Mouse (Mus musculus) midbrain, embryonic 11.5 days (tissue): ENCODE measurements around the gene Ermap. TPM values are rescaled to one million over a fixed set of nuclear protein-coding genes. Genes with fewer than 3 reads are reported as not detected.

Experiments
- ATAC-seq: fragments of 200-750 bp; cut with Nextera tagmentation; 2 replicates; pipeline ENCODE4 v1.8.0; 2017; ENCODE audit warnings: moderate TSS enrichment, moderate library complexity; ENCODE audit not compliant: low FRiP score
- DNase-seq: peaks from one replicate; pipeline ENCODE4 v3.0.0; 2015; ENCODE audit warnings: low spot score; ENCODE audit errors: missing footprints
- H3K27ac ChIP-seq: fragments of 300-500 bp; sonication (generic); 2 replicates; pipeline ENCODE4 v1.5.1; 2014; ENCODE audit warnings: low read depth, low read length
- H3K27me3 ChIP-seq: fragments of 300-500 bp; sonication (generic); 2 replicates; pipeline ENCODE4 v1.6.1; 2014; ENCODE audit warnings: mild to moderate bottlenecking, low read length, moderate library complexity, mixed read lengths; ENCODE audit not compliant: control insufficient read depth, insufficient read depth
- H3K36me3 ChIP-seq: fragments of 300-500 bp; sonication (generic); 2 replicates; pipeline ENCODE4 v1.6.1; 2014; ENCODE audit warnings: mild to moderate bottlenecking, low read length, moderate library complexity, mixed read lengths; ENCODE audit not compliant: control insufficient read depth, insufficient read depth
- H3K4me1 ChIP-seq: fragments of 300-500 bp; sonication (generic); 2 replicates; pipeline ENCODE4 v1.6.1; 2014; ENCODE audit warnings: low read length; ENCODE audit not compliant: control insufficient read depth, insufficient read depth
- H3K4me2 ChIP-seq: fragments of 300-500 bp; sonication (generic); 2 replicates; pipeline ENCODE4 v1.6.1; 2014; ENCODE audit warnings: mild to moderate bottlenecking, moderate library complexity
- H3K4me3 ChIP-seq: fragments of 300-500 bp; sonication (generic); 2 replicates; pipeline ENCODE4 v1.5.1; 2014; ENCODE audit warnings: low read depth, low read length
- H3K9ac ChIP-seq: fragments of 300-500 bp; sonication (generic); 2 replicates; pipeline ENCODE4 v1.6.1; 2014; ENCODE audit warnings: low read length
- H3K9me3 ChIP-seq: fragments of 300-500 bp; sonication (generic); 2 replicates; pipeline ENCODE4 v1.6.1; 2016; ENCODE audit warnings: low read length; ENCODE audit not compliant: control insufficient read depth
- WGBS: fragments of 180-500 bp; shearing (Covaris S2); extraction: QIAGEN DNeasy Blood & Tissue Kit; methylation state at CpG from one replicate; pipeline ENCODE4 v1.1.7; 2014; 5-methylcytosine and 5-hydroxymethylcytosine counted together
- polyA plus RNA-seq: library from polyadenylated mRNA; unstranded; fragments of >200 nt; fragmentation: Nextera tagmentation; extraction: Ambion mirVana; gene quantifications from 2 replicates; pipeline ENCODE4 v1.2.1, GENCODE M21; 2014

Gene Ermap
- polyA plus RNA-seq, 1 experiment from 2014 or later = 7.7 TPM

- WGBS = 92% methylated on average over 3 of the region's 3 CpGs
- Histone ChIP-seq H3K9me3 (no peaks in the 10 kb centered on the region), H3K9ac (no peak overlapping the region), H3K27ac (no peak overlapping the region), H3K27me3 (no peaks in the 10 kb centered on the region), H3K36me3 (peaks cover 9% of the 10 kb centered on the region; the same call in 1 of the 2 replicates), H3K4me1 (no peaks in the 10 kb centered on the region), H3K4me2 (no peak overlapping the region), H3K4me3 (no peak overlapping the region)
- ATAC-seq = no peak
- no peak for DNase-seq
Measured at GRCm38 (mm10) chr4:119224534-119224933, 34.7 kb upstream of the Ermap start.

GRCm38 (mm10) chr4:119223696-119224095 is 33.9 kb upstream of the Ermap start:
- H3K27me3 ChIP-seq = no peaks in the 10 kb centered on the region
- no peak overlapping the region for H3K9ac ChIP-seq
- H3K4me2 ChIP-seq = no peak overlapping the region
- peak; percentile 90 for DNase-seq
- H3K4me1 ChIP-seq = no peaks in the 10 kb centered on the region
- WGBS = 90% methylated on average over 1 of the region's 1 CpGs
- peak; percentile 49; the same call in 1 of the 2 replicates for ATAC-seq
- H3K9me3 ChIP-seq = no peaks in the 10 kb centered on the region
- H3K27ac ChIP-seq = no peak overlapping the region
- H3K36me3 ChIP-seq = peaks cover 9% of the 10 kb centered on the region; the same call in 1 of the 2 replicates
- H3K4me3 ChIP-seq = no peak overlapping the region

GRCm38 (mm10) chr4:119218169-119218568 is 28.4 kb upstream of the Ermap start, which contains the start of gene Tmem269:
Tmem269 (minus strand) TSS chr4:119218217.
- WGBS = 13% methylated on average over 11 of the region's 11 CpGs
- H3K9ac ChIP-seq = peak within 1 kb of the TSS; percentile 1; the same call in 1 of the 2 replicates
- H3K9me3 ChIP-seq = no peaks in the 10 kb centered on the region
- no peaks in the 10 kb centered on the region for H3K36me3 ChIP-seq
- DNase-seq = no peak
- no peak for ATAC-seq
- H3K27me3 ChIP-seq = no peaks in the 10 kb centered on the region
- 0 out of 2 replicates have a peak, but pooled peaks cover 2% of the 10 kb centered on the region for H3K4me1 ChIP-seq
- H3K27ac ChIP-seq = no peak within 1 kb of the TSS
- H3K4me2 ChIP-seq = no peak within 1 kb of the TSS
- no peak within 1 kb of the TSS for H3K4me3 ChIP-seq

- no peak for DNase-seq
- no peak overlapping the region for H3K4me2 ChIP-seq
- H3K27ac ChIP-seq = no peak overlapping the region
- H3K9me3 ChIP-seq = no peaks in the 10 kb centered on the region
- WGBS = 78% methylated on average over 8 of the region's 8 CpGs
- H3K36me3 ChIP-seq = no peaks in the 10 kb centered on the region
- no peak overlapping the region for H3K9ac ChIP-seq
- ATAC-seq = no peak
- H3K4me3 ChIP-seq = no peak overlapping the region
- H3K27me3 ChIP-seq = no peaks in the 10 kb centered on the region
- 0 out of 2 replicates have a peak, but pooled peaks cover 2% of the 10 kb centered on the region for H3K4me1 ChIP-seq
Measured at GRCm38 (mm10) chr4:119216667-119217066, 26.9 kb upstream of the Ermap start.

- no peaks in the 10 kb centered on the region for H3K4me1 ChIP-seq
- H3K9ac ChIP-seq = no peak overlapping the region
- H3K9me3 ChIP-seq = no peaks in the 10 kb centered on the region
- H3K4me2 ChIP-seq = no peak overlapping the region
- H3K36me3 ChIP-seq = no peaks in the 10 kb centered on the region
- no peaks in the 10 kb centered on the region for H3K27me3 ChIP-seq
- DNase-seq (peak; percentile 94), ATAC-seq (peak; percentile 59)
- H3K4me3 ChIP-seq = no peak overlapping the region
- WGBS = 17% methylated on average over 8 of the region's 8 CpGs
- no peak overlapping the region for H3K27ac ChIP-seq
Measured at GRCm38 (mm10) chr4:119204672-119205071, 14.9 kb upstream of the Ermap start.

- Histone ChIP-seq H3K27me3 (no peaks in the 10 kb centered on the region), H3K36me3 (no peaks in the 10 kb centered on the region), H3K4me3 (no peak overlapping the region), H3K9me3 (no peaks in the 10 kb centered on the region), H3K9ac (no peak overlapping the region), H3K4me2 (no peak overlapping the region), H3K4me1 (peaks cover 11% of the 10 kb centered on the region), H3K27ac (no peak overlapping the region)
- DNase-seq = no peak
- ATAC-seq = no peak
- 92% methylated on average over 6 of the region's 6 CpGs for WGBS
Measured at GRCm38 (mm10) chr4:119198105-119198504, 8.3 kb upstream of the Ermap start.

DNA sequence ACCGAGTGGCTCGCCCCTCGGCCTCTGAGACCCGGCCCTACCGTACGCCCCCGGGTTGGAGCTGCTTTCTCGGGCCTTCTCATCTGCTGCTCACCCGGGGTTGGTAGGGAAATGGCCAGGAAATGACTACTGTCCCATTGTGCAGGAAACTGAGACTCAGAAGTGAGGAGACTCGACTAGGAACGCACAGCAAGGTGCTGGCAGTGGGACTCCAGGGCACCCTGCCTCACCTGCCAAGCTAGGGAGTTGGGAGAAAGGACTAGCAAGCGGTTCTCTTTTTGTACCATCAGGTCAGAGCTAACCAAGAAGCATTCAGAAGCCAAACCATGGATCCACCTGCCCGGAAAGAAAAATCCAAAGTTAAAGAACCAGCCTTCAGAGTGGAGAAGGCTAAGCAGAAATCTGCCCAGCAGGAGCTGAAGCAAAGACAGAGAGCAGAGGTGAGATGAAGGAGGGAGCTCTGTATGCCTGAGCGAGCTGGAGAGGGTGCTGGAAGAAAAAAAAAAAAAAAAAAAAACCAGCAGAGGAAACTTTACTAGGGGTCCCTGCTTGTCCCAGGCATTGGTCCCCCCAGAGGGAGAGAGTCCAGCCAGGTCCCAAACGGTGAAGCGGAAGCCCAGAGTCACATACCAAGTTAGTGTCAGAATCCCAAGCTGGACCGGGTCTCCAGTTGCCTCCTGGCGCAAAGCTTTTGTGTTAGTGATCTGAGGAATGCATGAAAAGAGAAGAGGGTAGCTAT is 5.9 kb upstream of the Ermap start:
- peak overlapping the region; percentile 40; the same call in 1 of the 2 replicates for H3K27ac ChIP-seq
- H3K27me3 ChIP-seq = no peaks in the 10 kb centered on the region
- H3K4me2 ChIP-seq = peak overlapping the region; percentile 72
- ATAC-seq (no peak; the same call in 1 of the 2 replicates), DNase-seq (peak; percentile 89)
- H3K4me1 ChIP-seq = peaks cover 11% of the 10 kb centered on the region
- peak overlapping the region; percentile 81 for H3K4me3 ChIP-seq
- peak overlapping the region; percentile 84 for H3K9ac ChIP-seq
- WGBS = 7% methylated on average over 18 of the region's 18 CpGs
- H3K36me3 ChIP-seq = no peaks in the 10 kb centered on the region
- H3K9me3 ChIP-seq = no peaks in the 10 kb centered on the region

DNA sequence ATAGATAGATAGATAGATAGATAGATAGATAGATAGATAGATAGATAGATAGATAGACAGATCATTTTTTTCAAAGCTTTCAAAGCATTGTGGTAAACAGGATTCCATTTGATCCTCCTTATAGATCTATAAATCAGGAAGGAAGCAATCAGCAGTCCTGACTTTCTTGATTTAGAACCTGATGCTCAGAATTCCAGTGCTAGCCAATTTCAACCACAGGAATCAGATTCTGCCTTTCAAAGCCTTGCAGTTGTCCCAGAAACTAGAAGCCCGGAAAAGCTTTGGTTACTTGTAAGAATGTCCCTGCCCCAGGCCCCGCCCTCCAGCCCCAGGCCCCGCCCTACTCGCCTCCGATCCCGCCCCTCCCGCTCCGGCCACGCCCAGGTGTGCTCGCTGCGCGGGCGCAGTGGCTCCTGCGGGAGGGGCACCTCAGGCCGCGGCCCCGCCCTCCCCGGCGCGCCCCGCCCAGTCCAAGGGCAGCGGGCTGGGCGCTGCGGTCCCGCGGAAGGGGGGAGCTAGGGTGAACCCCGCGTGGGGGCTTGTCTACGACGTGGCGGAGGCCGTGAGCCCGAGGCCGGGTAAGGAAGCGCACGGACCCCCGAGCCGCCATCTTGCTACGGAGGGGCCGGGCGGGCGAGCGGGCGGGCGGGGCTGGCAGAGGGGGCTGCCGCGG is 5.2 kb upstream of the Ermap start, which contains the start of gene Svbp:
Gene Svbp (plus strand): TSS at position 398 of the 673 bp plus-strand sequence.
- ATAC-seq (peak; percentile 93), DNase-seq (peak; percentile 99)
- no peaks in the 10 kb centered on the region for H3K27me3 ChIP-seq
- WGBS = under 1% methylated on average over 47 of the region's 47 CpGs
- H3K36me3 ChIP-seq = no peaks in the 10 kb centered on the region
- H3K9ac ChIP-seq = peak within 1 kb of the TSS; percentile 84
- H3K9me3 ChIP-seq = no peaks in the 10 kb centered on the region
- peak within 1 kb of the TSS; percentile 81 for H3K4me3 ChIP-seq
- peak within 1 kb of the TSS; percentile 40; the same call in 1 of the 2 replicates for H3K27ac ChIP-seq
- H3K4me1 ChIP-seq = peaks cover 11% of the 10 kb centered on the region
- H3K4me2 ChIP-seq = peak within 1 kb of the TSS; percentile 72

DNA sequence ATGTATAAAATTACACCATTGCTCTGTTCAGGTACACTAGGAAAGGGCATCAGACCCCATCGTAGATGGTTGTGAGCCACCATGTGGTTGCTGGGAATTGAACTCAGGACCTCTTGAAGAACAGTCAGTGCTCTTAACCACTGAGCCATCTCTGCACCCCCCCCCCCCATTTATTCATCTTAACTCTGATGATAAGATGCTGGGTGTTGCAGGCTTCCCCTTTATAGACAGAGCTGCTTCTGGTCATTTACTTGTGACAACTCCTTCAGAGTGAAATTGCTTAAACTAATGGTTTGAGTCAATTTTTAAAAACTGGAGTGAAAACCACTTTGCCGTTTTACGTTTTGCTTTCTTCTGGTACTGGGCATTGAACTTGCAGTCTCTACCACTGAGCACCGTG is 2.9 kb upstream of the Ermap start:
- H3K27ac ChIP-seq = no peak overlapping the region
- H3K4me2 ChIP-seq = no peak overlapping the region
- H3K4me1 ChIP-seq = peaks cover 11% of the 10 kb centered on the region
- no peaks in the 10 kb centered on the region for H3K36me3 ChIP-seq
- WGBS = 87% methylated on average over 4 of the region's 4 CpGs
- H3K9me3 ChIP-seq = no peaks in the 10 kb centered on the region
- DNase-seq (no peak), ATAC-seq (no peak)
- no peak overlapping the region for H3K4me3 ChIP-seq
- H3K9ac ChIP-seq = no peak overlapping the region
- H3K27me3 ChIP-seq = no peaks in the 10 kb centered on the region
